Mouse (Mus musculus) cerebellum, adult (tissue): ENCODE measurements around the gene Igfbp4.

ENCODE experiments used
- ATAC-seq: cut with Nextera tagmentation; 2 replicates; pipeline ENCODE4 v1.9.2; 2017; ENCODE audit warnings: mild to moderate bottlenecking, moderate library complexity, mixed read lengths; ENCODE audit not compliant: insufficient number of reproducible peaks, low FRiP score, low TSS enrichment

The Igfbp4 gene

GRCm38 (mm10) chr11:99041051-99041729, at the start of gene Igfbp4:
Igfbp4 (plus strand) TSS chr11:99041244.
- no peak for ATAC-seq

DNA sequence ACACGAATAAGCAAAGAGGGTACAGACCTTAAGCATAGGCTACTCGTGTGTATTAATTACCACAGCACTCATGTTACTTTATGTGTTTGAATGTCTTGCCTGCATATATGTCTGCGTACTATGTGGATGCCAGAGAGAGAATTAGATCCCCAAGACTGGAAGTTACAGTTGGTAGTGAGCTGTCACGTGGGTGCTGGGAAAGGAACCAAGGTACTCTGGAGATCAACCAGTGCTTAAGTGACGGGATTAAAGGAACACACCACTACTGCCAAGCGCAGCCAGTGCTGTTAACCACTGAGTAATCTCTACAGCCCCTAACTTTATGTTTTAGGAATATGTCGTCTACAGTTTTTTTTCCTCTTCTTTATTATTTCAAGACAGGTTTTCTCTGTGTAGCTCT, 45.1 kb upstream of the Igfbp4 start:
- no peak for ATAC-seq

DNA sequence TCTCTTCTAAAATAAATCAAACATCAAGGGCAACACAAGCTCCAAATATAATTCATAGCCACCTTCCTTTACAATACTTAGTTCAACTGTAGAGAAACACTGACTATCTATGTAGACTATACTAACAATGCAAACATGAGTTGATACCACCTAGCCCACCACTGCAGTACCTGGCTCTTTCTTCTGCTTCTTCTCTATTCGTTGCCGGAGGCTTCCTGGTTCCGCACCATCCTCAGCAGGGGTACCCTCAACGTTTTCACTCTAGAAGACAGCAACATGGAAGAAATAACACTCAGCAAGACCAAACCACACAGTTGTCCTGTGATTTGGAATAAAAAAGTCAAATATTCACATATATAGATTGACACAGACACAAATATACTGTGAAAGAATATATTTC, 43.4 kb upstream of the Igfbp4 start:
- ATAC-seq: no peak

- ATAC-seq: no peak
These were observed 42.3 kb upstream of the Igfbp4 start for GRCm38 (mm10) chr11:98998776-98999175.

GRCm38 (mm10) chr11:98999243-98999642, 41.8 kb upstream of the Igfbp4 start:
- ATAC-seq: no peak

DNA sequence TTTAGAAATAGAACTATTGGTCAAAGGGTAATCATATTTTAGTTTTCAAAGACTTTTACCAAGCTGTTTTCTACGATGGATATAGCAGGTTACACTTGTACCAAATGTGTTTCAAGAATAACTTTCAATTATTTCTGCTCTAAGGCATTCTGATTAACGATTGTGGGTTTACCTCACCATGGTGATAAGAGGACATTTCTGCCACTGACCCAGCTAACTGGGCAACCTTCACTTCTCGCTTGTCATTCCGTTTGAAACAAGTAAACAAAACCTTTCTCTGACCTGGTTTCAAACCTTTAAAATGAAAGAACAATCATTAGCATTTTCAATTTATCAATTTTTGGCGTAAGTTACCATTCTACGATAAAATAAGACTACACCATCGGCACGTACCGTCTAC, 34.3 kb upstream of the Igfbp4 start:
- no peak for ATAC-seq

GRCm38 (mm10) chr11:99010124-99010523, 30.9 kb upstream of the Igfbp4 start:
- no peak for ATAC-seq

DNA sequence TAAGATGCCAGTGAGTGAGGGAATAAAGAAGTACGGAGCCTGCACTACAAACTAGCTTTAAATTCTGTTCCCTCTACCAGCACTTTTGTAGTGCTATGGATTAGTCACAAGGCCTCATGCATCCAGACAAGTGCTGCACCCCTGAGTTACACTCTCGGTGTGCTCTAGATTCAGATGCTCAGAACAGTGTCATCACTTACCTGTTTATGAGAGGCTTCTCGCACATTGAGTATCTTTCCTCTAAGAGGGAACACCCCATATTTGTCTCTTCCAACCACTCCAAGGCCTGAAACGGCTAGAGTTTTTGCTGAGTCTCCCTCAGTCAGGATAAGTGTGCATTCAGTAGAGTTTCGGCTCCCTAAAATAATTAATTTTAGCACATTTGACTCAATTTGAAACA, 30.3 kb upstream of the Igfbp4 start:
- ATAC-seq: no peak

DNA sequence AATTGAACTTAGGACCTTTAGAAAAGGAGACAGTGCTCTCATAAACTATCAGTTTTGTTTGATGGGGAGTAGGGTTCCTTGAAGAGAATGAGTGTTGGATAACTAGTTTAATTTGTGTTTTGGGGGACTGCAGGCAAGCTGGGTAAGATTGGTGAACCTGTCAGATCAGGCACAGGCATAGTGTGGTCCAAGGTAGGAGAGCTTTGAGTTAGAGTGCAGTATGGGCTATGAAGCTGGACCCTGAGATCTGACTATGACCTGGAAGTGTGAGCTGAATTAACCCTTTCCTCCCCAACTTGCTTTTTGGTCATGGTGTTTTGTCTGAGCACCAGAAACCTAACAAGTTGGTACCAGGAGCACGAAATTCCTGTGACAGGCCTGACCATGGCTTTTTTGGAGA, 27.2 kb upstream of the Igfbp4 start:
- no peak for ATAC-seq

DNA sequence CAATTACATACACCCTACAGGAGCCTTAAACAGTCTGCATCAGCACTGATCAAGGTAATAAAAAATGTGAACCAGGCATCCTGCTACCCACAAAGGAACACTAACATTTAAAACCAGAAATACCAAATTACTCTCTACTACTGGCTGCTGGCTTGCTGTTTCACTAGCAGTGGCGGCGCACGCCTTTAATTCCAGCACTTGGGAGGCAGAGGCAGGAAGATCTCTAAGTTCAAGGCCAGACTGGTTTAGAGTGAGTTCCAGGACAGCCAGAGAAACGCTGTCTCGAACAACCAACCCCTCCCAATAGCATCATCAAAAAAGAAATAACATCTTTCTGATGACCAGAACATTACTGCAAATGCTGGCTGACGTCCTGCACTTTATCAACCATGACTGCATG, 21.2 kb upstream of the Igfbp4 start:
- no peak for ATAC-seq

DNA sequence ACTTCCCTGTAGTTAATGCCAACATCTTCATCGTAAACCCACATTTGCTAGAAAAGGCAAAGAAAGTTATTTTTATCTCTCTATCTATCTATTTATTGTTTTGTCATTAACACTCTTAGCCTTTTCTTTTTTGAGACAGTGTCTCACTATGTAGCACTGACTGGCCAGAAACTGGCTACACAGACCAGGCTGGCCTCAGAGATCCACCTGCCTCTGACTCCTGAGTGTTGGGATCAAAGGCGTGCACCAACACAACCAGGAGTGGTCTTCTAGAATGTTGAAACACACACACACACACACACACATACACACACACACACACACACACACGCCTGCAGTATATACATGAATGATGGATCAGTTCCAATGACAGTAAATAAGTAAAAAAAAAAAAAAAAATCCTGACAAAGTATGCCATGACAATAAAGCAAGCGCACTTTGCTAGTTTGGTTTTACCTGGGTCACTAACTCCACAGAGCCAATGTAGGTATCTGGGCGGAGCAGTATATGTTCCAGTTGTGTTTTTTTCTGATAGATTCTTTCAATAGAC, 18.6 kb upstream of the Igfbp4 start:
- ATAC-seq: no peak

GRCm38 (mm10) chr11:99023094-99023493, 17.9 kb upstream of the Igfbp4 start:
- ATAC-seq: no peak

DNA sequence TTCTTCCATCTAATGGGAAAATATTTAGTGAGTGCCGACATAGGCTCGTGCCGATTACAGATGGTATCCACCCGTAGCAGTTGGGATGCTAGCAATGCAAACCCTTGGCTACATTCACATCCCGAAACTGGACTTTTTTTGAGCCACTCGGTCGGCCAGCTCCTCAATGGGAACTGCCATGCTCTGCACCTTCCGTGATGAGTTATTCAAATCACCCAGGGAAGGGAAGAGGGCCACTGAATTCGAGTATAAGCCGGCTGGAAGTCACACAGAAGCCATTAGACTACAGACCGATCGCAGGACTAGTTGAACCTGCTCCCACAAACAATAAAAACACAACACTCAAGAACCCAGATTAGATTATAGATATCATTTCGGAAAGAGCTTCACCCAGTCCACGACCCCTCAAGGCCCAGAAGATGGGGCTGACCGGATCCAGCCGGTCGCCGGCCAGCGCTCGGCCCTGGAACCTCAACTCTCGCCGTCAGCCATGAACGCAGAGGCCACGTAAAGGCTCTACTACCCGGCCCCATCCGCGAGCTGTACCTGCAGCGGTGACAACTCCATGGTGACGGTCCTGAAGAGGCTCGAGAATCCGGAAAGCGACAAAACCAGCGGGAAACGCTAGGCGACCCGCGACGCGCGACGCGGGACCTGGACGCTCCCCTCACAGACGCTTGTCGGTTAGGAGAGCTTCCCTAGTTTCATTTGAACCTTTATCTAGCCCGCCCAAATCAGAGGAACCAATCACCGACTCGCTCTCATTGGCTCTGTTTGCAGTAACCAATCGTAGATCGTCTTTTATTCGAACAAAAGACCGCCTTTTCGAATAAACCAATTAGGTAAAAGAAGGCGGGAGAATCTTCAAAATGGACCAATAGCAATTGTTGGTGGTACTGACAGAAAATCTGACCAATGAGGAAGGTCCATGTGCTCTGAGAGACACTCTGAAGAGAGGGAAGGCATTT, 17.3 kb upstream of the Igfbp4 start, which contains the start of gene Top2a:
TSS of gene Top2a (minus strand) at position 690 of the 968 bp plus-strand sequence.
- peak; percentile 100 for ATAC-seq

GRCm38 (mm10) chr11:99024468-99025134, 16.4 kb upstream of the Igfbp4 start:
- peak; percentile 23; the same call in 1 of the 2 replicates for ATAC-seq

DNA sequence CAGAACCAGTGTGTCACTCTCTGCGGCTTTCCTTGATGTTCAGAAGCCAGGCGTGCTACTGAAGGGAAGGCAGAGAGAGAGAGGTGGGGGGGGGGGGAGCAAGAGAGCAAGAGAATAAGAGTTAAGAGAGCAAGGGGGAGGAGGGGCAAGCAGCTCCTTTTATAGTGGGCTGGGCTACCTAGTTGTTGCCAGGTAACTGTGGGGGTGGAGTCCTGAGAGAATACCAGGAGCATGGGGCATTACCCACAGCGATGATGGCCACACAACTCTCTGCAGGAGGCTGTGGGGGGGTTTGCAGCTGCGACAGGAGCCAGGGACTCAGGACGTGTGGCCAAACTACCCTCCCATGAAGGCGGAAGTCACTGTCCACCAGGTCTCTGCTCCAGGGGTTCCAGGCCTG, 15.2 kb upstream of the Igfbp4 start:
- no peak for ATAC-seq

DNA sequence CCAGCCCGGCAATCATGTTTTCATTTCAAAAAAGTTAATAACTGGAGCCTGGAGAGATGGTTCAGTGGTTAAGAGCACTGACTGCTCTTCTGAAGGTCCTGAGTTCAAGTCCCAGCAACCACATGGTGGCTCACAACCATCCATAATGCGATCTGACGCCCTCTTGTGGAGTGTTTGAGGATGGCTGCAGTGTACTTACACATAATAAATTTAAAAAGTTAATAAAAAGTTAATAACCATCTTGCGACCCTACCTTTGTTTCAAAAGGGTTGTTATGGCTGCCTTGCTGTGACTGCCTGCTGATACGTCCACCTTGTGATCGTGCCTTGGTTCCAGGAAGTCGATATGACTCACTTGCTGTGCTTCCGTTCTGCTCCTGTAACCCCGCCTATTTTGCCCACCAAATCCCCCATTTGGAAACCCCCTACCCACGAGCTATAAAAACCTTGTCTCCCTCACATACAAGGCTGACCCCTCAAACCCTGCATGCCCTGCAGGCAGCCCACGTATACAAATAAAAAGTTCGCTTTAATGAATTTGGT, 14.1 kb upstream of the Igfbp4 start:
- no peak for ATAC-seq

DNA sequence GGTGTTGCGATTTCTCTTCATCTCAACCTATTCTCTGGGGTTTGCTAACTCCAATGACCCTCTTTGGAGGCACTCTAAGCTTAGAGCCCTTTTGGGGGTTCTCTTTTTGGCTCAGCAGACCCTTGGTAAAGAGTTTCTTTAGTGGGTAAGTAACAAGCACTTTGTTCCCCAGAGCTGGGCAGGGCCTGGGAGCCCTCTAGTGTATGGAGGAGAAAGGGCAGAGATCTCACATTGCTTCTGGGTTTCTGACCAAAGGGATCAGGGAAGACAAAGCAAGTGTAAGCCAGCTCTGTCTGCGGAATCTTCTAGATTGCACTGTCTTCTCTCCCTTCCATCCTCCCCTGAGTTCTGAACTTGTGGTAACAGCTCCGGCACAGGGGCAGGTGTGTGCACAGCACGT, 5.7 kb upstream of the Igfbp4 start:
- no peak for ATAC-seq

- ATAC-seq: no peak
These were observed 4.8 kb upstream of the Igfbp4 start for GRCm38 (mm10) chr11:99036254-99036653.

GRCm38 (mm10) chr11:99039782-99040181, 1.3 kb upstream of the Igfbp4 start:
- 0 out of 2 replicates have a peak, but pooled peaks have one; percentile 52 for ATAC-seq

GRCm38 (mm10) chr11:99040346-99040974, 584 bp upstream of the Igfbp4 start:
- ATAC-seq: no peak
